Mouse (Mus musculus) c-Kit-positive CD71-negative TER-119-negative erythroid progenitor cells, embryonic 14.5 days (primary cell): ENCODE data around the gene Gm3667.
"Not testable (repeated sequence)": the region's sequence is repeated elsewhere in the genome, so short reads cannot be mapped to it uniquely, and the experiment has no call there.

Experiments used
- DNase-seq: peaks from one replicate; pipeline ENCODE4 v3.0.0-alpha.2; 2013; ENCODE audit warnings: low read depth

The Gm3667 gene

DNA sequence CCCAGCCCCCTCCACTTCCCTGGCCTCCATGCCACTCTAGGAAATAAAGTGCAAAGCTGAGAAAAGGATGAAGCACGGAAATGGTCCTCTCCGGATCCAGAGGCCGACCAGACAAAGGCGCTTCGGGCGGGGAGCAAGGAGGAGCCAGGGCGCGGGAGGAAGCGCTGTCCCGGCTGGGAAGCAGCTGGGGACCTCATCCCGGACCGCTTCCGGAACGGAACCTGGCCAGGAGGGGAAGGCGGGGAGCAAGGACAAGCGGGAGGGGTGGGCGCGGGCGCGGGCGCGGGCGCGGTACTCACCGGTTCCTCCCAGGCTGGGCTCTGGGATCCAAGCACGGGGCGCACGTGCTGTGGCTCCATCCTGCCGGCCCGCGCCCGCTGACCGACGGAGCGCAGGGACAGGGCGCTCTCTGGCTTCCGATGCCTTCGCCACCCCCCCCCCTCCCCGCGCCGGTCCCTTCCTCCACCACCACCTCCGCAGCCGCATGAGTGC lies at the start of gene Gm3667:
Gene Gm3667 (minus strand): TSS at position 442 of the 492 bp plus-strand sequence.
- DNase-seq, result not testable (repeated sequence)

DNA sequence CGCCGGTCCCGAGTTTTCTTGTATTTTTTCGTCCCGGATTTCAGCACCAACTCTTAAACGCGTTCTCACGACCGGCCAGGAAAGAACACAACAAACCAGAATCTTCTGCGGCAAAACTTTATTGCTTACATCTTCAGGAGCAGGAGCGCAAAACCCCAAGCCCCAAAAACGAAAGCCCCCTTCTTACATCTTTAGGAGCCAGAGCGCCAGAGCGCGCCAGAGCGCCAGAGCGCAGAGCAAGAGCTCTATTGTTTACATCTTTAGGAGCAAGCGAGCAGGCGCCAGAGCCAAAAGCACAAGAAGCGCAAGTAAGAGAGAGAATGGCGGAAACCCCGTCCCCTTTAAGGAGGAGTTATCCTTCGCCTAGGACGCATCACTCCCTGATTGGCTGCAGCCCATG lies 10.1 kb upstream of the Gm3667 start:
- not testable (repeated sequence) for DNase-seq

DNA sequence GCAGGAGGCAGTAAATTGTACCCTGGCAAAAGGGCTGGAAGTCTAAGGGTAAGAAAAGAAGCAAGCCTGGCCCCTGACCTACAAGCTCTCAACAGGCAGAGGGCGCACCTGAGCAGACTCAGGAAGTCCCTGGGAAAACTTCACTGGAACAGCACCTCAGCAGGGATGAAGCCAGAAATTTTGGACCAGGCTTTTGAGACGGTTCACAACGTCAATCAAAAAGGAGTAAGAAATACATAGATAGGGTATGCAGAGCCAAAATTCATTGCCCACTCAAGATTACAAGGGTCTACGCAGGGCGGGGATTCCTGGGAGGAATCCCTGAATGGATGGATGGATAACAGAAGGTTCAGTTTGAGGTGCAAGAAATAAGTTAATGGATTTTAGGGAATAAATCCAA lies 951 bp downstream of the Gm3667 start:
- not testable (repeated sequence) for DNase-seq

DNA sequence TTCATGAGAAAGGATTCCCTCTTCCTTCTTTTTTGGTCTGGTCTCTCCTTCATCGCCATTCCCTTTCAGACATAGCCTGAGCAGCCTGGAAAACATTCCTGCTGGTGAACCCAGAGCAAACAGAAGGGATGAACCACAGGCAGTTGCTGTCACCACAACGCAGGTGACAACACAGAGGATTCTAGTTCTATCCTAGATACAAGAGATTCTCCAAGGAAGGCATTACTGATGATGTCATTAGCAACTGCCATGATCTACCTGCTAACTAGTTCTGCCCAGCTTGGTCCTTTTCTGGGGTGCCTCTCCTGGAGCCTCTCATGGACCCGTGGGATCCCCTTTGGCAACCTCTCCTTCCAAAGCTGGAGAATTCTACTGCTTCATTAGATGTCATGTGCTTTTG lies 49.6 kb downstream of the Gm3667 start, which contains the start of gene Gm3642:
Gene Gm3642 (minus strand): TSS at position 101 of the 400 bp plus-strand sequence.
- not testable (repeated sequence) for DNase-seq

DNA sequence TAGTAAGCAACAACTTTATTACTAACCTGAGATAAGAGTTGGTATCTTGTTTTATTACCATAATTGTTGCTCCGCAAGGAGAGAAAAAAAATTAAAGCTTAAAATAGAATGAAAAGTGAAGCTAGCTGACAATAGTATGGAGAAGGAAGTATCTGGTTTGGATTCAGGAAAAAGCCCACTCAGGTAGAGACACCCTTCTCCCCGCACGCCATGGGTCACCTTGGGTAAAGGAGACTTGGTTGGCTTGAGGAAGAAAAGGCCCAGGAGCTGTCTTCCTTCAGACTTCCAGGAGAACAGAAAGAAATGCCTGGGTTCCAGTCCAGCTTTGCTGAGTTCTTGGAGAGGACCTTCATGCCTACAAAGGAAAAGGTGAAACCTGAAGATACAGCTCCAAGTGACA lies 66.5 kb downstream of the Gm3667 start:
- DNase-seq, result not testable (repeated sequence)
